Mouse (Mus musculus) liver, embryonic 14.5 days (tissue): ENCODE data around the gene H2-Q7.
"Not testable (repeated sequence)": the region's sequence is repeated elsewhere in the genome, so short reads cannot be mapped to it uniquely, and the experiment has no call there.

Source experiments
- CTCF ChIP-seq: IDR thresholded peaks from 2 replicates; pipeline ENCODE4 v1.5.1; 2016; ENCODE audit warnings: antibody characterized with exemption, low read depth, control low read depth
- EP300 ChIP-seq: IDR thresholded peaks from 2 replicates; pipeline ENCODE4 v1.6.1; 2016; ENCODE audit warnings: antibody characterized with exemption, low read depth

DNA sequence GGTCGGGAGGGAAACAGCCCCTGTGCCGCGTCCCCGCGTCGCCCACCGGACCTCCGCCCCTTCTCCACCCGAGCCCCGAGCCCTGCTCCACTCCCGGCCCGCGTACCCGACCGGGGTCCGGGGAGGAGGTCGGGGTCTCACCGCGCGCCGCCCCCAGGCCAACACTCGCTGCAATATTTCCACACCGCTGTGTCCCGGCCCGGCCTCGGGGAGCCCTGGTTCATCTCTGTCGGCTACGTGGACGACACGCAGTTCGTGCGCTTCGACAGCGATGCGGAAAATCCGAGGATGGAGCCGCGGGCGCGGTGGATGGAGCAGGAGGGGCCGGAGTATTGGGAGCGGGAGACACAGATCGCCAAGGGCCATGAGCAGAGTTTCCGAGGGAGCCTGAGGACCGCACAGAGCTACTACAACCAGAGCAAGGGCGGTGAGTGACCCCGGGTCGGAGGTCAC, 366 bp downstream of the H2-Q7 start:
- TF ChIP-seq EP300, CTCF: not testable (repeated sequence)
